Mouse (Mus musculus) G1E (cell line): ENCODE results near the gene 1700029P11Rik. TPM values are rescaled to one million over a fixed set of nuclear protein-coding genes. Genes with fewer than 3 reads are reported as not detected.
A peak's percentile ranks its signal among the peaks of the same experiment; 100 is the strongest.

Experiments
- ATAC-seq: 2 replicates; pipeline ENCODE4 v1.8.0; 2016; ENCODE audit warnings: mild to moderate bottlenecking; ENCODE audit not compliant: insufficient number of reproducible peaks, poor library complexity, low FRiP score, severe bottlenecking; ENCODE audit errors: extremely low read depth
- DNase-seq: peaks from one replicate; pipeline ENCODE4 v3.0.0; 2012; ENCODE audit warnings: low spot score
- H3K27me3 ChIP-seq: 2 replicates; pipeline ENCODE4 v1.6.1; 2012; ENCODE audit warnings: mild to moderate bottlenecking, low read length, inconsistent platforms; ENCODE audit not compliant: insufficient read depth
- H3K36me3 ChIP-seq: replicated peaks from 2 replicates; pipeline ENCODE3; 2012; ENCODE audit warnings: mild to moderate bottlenecking, inconsistent platforms
- H3K4me1 ChIP-seq: 2 replicates; pipeline ENCODE4 v1.6.1; 2012; ENCODE audit warnings: low read depth, low read length, inconsistent platforms, mixed read lengths; ENCODE audit not compliant: insufficient read depth
- H3K4me3 ChIP-seq: 2 replicates; pipeline ENCODE4 v1.5.1; 2012; ENCODE audit warnings: low read depth, mild to moderate bottlenecking, inconsistent platforms, low read length, moderate library complexity, mixed read lengths
- H3K9me3 ChIP-seq: replicated peaks from 2 replicates; pipeline ENCODE4 v1.6.1; 2012; ENCODE audit warnings: inconsistent platforms
- CTCF ChIP-seq: IDR thresholded peaks from 2 replicates; pipeline ENCODE4 v1.5.1; 2012; ENCODE audit warnings: low read depth, low read length, inconsistent platforms, mixed read lengths
- GATA1 ChIP-seq: IDR thresholded peaks from 2 replicates; pipeline ENCODE4 v1.6.1; 2012; ENCODE audit warnings: borderline replicate concordance, low read length, inconsistent platforms, mixed read lengths
- GATA2 ChIP-seq: IDR thresholded peaks from 2 replicates; pipeline ENCODE4 v1.6.1; 2012; ENCODE audit warnings: low read depth, low read length, inconsistent platforms, borderline replicate concordance
- POLR2AphosphoS5 ChIP-seq: IDR thresholded peaks from 2 replicates; pipeline ENCODE4 v1.6.1; 2012; ENCODE audit warnings: low read depth, low read length, inconsistent platforms; ENCODE audit not compliant: insufficient replicate concordance
- TAL1 ChIP-seq: conservative IDR thresholded peaks from 2 replicates; pipeline ENCODE4 v1.6.1; 2012; ENCODE audit warnings: low read depth, low read length, inconsistent platforms, mixed read lengths
- polyA plus RNA-seq: library from polyadenylated mRNA; stranded (reverse); fragments of >175 nt; gene quantifications from 2 replicates; pipeline ENCODE4 v1.2.3, GENCODE M21; 2012
- total RNA-seq, 2 experiments: library from RNA; stranded (forward) in 1 of 2; stranded (reverse) in 1 of 2; fragments of 200-1000 nt in 1 of 2; fragments of >200 nt in 1 of 2; fragmentation: Nextera tagmentation in 1 of 2; gene quantifications; 2 replicates each; pipeline ENCODE4 v1.2.3; 2014 to 2017

Gene 1700029P11Rik
- total and polyA plus RNA-seq, 3 experiments, result not detected

DNA sequence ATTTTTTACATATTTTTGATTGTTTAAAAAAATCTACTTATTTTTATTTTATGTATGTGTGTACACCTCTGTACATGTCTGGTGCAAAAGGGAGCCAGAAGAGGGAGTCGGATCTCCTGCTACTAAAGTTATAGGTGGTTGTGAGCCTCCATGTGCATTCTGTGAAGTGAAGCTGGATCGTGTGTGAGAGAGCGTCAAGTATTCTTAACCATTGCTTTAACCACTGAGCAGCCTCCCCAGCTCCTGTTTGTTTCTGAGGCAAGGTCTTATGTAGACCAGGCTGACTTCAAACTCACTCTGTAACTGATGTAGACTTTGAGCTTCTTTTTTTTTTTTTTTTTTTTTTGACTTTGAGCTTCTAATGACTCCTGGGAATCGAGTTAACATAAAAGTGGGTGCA is 37.1 kb downstream of the 1700029P11Rik start:
- Histone ChIP-seq H3K4me3 (peak overlapping the region; percentile 58; the same call in 1 of the 2 replicates), H3K36me3 (peaks cover 46% of the 10 kb centered on the region), H3K4me1 (peaks cover 44% of the 10 kb centered on the region), H3K27me3 (no peaks in the 10 kb centered on the region), H3K9me3 (no peaks in the 10 kb centered on the region)
- ATAC-seq (no peak), DNase-seq (no peak)
- TF ChIP-seq GATA2, result no peak
- no peak for TF ChIP-seq GATA1
- TF ChIP-seq POLR2AphosphoS5, result no peak
- no peak for TF ChIP-seq CTCF

DNA sequence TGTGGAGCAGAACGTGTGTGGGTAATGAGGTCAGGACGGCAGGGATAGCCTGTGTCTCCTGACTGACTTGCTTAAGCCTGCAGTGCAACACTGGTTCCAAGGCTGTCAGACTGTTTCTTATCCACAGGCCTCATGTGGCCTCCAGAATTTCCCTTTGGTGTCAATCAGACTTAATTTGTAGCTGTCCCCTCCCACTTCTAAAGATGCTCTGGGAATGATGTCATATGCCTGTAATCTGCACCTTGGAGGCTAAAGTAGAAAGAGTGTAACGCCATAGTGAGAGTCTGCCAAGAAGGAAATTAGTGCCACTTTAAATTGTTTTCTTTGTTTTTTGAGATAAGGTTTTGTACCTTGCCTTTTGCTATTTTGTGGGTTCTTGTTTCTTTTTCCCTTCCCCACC is 38.9 kb downstream of the 1700029P11Rik start:
- H3K27me3 ChIP-seq, result no peaks in the 10 kb centered on the region
- TF ChIP-seq TAL1, result no peak
- no peak for TF ChIP-seq CTCF
- no peak for TF ChIP-seq POLR2AphosphoS5
- no peak for TF ChIP-seq GATA1
- TF ChIP-seq GATA2, result no peak
- H3K4me3 ChIP-seq, result no peak overlapping the region
- DNase-seq (no peak), ATAC-seq (no peak)
- H3K9me3 ChIP-seq, result no peaks in the 10 kb centered on the region
- peaks cover 41% of the 10 kb centered on the region for H3K4me1 ChIP-seq
- H3K36me3 ChIP-seq, result peaks cover 56% of the 10 kb centered on the region

DNA sequence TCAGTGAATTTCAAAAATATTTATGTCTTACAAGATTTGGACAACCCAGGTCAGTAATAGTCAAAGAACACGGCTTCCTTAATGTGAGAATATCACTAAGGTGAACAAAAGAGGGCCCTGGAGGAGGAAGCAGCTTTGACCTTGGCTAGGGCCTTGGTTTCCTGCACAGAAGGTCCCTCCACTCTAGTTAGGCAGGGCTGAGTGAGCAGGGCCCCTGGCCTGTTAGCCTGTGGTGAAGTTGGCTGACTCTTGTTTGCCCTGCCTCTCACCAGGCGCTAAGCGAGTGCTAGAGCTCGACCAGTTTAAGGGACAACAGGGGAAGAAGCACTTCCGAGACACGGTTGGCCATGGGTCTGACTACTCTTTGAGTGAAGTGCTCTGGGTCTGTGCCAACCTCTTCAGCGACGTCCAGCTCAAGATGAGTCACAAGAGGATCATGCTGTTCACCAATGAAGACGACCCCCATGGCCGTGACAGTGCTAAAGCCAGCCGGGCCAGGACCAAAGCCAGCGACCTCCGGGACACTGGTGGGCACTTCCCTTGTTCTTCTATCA is 42.3 kb downstream of the 1700029P11Rik start:
- ATAC-seq (no peak), DNase-seq (no peak)
- Histone ChIP-seq H3K9me3 (no peaks in the 10 kb centered on the region), H3K27me3 (no peaks in the 10 kb centered on the region), H3K4me1 (peaks cover 19% of the 10 kb centered on the region), H3K4me3 (no peak overlapping the region), H3K36me3 (peaks cover 87% of the 10 kb centered on the region)
- TF ChIP-seq GATA1 (no peak), CTCF (no peak), POLR2AphosphoS5 (no peak), GATA2 (no peak)

DNA sequence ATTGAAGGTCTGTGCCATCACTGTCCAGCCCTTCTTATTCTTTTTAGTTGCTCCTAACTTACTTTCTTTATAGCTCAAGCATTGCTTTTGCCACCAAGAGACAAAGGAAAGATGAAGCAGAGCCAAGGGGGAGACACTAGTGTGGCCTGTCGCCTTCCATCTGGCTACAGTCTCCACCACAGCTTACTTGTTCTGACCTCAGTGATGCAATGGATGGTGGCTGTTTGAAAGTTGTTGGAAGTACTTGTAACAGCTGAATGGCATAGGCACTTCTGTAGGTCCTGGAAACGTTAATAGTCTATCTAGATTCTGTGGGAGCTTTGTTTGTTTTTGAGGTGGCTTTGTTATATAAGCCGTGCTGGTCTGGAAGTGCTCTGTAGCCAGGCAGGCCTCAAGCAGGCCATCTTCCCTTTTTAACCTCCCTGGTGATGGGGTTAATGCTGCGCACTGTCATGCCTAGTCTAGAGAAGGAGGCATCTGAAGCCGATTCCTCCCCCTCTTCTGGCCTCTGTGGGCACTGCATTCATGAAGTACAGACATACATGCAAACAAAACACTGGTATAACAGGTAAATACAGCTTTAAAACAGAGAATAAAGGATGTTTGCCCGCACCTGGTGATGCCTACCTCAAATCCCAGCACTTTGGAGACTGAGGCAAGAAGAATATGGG is 43.8 kb downstream of the 1700029P11Rik start:
- Histone ChIP-seq H3K4me1 (peaks cover 13% of the 10 kb centered on the region), H3K36me3 (peaks cover 94% of the 10 kb centered on the region), H3K27me3 (no peaks in the 10 kb centered on the region), H3K9me3 (no peaks in the 10 kb centered on the region), H3K4me3 (no peak overlapping the region)
- no peak for DNase-seq
- TF ChIP-seq TAL1 (no peak), GATA1 (no peak), POLR2AphosphoS5 (no peak), CTCF (no peak), GATA2 (no peak)
- no peak for ATAC-seq

DNA sequence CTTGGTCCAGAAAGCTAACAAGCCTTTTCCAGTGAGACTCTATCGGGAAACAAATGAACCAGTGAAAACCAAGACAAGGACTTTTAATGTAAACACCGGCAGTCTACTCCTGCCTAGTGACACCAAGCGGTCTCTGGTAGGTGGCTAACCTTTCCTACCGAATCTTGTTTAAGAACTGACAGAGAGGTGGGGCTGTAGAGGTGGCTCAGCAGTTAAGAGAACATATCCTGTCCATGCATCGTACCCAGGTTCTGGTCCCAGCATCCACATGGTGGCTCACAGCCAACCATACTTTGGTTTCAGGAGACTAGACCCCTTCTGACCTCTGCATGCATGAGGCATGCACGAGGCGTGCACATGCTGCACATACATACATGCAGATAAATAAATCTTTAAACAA is 46.9 kb downstream of the 1700029P11Rik start:
- DNase-seq, result no peak
- Histone ChIP-seq H3K27me3 (no peaks in the 10 kb centered on the region), H3K36me3 (peaks cover 97% of the 10 kb centered on the region), H3K9me3 (no peaks in the 10 kb centered on the region), H3K4me3 (no peak overlapping the region), H3K4me1 (peaks cover 14% of the 10 kb centered on the region)
- no peak for TF ChIP-seq POLR2AphosphoS5
- TF ChIP-seq TAL1, result no peak
- no peak for TF ChIP-seq GATA1
- TF ChIP-seq GATA2, result no peak
- TF ChIP-seq CTCF, result no peak
- no peak for ATAC-seq

DNA sequence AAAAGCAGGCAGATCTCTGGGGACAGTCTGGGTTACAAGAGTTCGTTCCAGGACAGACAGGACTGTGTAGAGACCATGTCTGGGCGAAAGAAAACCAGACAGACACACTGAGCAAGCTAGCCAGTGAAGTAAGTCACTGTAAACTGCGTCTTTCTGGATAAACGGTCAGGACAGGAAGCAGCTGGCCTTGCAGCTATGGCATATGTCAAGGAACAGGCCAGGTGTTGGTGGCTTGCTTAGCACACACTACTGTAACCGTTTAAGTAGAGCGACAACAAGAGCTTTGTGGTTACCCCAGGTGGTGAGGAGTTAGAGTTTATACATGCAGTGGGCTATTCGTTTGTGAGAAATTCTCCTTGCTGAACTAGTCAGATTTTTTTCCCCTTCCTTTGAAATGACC is 47.4 kb downstream of the 1700029P11Rik start:
- peaks cover 97% of the 10 kb centered on the region for H3K36me3 ChIP-seq

More for the DNA sequence above, 47.4 kb downstream of the 1700029P11Rik start:
- TF ChIP-seq POLR2AphosphoS5 (no peak), GATA1 (no peak), CTCF (no peak), TAL1 (no peak), GATA2 (no peak)
- Histone ChIP-seq H3K27me3 (no peaks in the 10 kb centered on the region), H3K9me3 (no peaks in the 10 kb centered on the region), H3K4me3 (no peak overlapping the region), H3K4me1 (peaks cover 11% of the 10 kb centered on the region)
- DNase-seq (no peak), ATAC-seq (no peak)

Other genes starting within 250 kb of the 1700029P11Rik start
- 37.5 and 39.8 TPM in 2 replicates for gene Zc3h7b, start 235.5 kb upstream of the 1700029P11Rik start, total RNA-seq (2014; fragmentation: Nextera tagmentation)
- 14.2 and 14.3 TPM in 2 replicates for gene Zc3h7b, start 235.5 kb upstream of the 1700029P11Rik start, total RNA-seq (2017)
- gene Zc3h7b, start 235.5 kb upstream of the 1700029P11Rik start, polyA plus RNA-seq, result 66.6 and 76.7 TPM in 2 replicates
- gene Rangap1, start 235.0 kb upstream of the 1700029P11Rik start, total RNA-seq (2014; fragmentation: Nextera tagmentation), result 58.2 and 71.6 TPM in 2 replicates
- gene Rangap1, start 235.0 kb upstream of the 1700029P11Rik start, total RNA-seq (2017), result 114 and 115 TPM in 2 replicates
- gene Rangap1, start 235.0 kb upstream of the 1700029P11Rik start, polyA plus RNA-seq, result 183 and 245 TPM in 2 replicates
- 23.2 and 28.1 TPM in 2 replicates for gene Tef, start 178.1 kb upstream of the 1700029P11Rik start, total RNA-seq (2014; fragmentation: Nextera tagmentation)
- gene Tef, start 178.1 kb upstream of the 1700029P11Rik start, total RNA-seq (2017), result 61.5 and 61.7 TPM in 2 replicates
- 69.5 and 75.8 TPM in 2 replicates for gene Tef, start 178.1 kb upstream of the 1700029P11Rik start, polyA plus RNA-seq
- 30.4 and 32.3 TPM in 2 replicates for gene Tob2, start 121.7 kb upstream of the 1700029P11Rik start, total RNA-seq (2014; fragmentation: Nextera tagmentation)
- 8.5 and 9.9 TPM in 2 replicates for gene Tob2, start 121.7 kb upstream of the 1700029P11Rik start, total RNA-seq (2017)
- gene Tob2, start 121.7 kb upstream of the 1700029P11Rik start, polyA plus RNA-seq, result 35.4 and 37.5 TPM in 2 replicates
- gene Phf5a, start 108.6 kb upstream of the 1700029P11Rik start, total RNA-seq (2014; fragmentation: Nextera tagmentation), result 79.6 and 81.9 TPM in 2 replicates
- 99.2 and 121 TPM in 2 replicates for gene Phf5a, start 108.6 kb upstream of the 1700029P11Rik start, total RNA-seq (2017)
- gene Phf5a, start 108.6 kb upstream of the 1700029P11Rik start, polyA plus RNA-seq, result 8.0 and 10.3 TPM in 2 replicates
- gene Aco2, start 108.2 kb upstream of the 1700029P11Rik start, total RNA-seq (2014; fragmentation: Nextera tagmentation), result 152 and 177 TPM in 2 replicates
- gene Aco2, start 108.2 kb upstream of the 1700029P11Rik start, total RNA-seq (2017), result 124 and 140 TPM in 2 replicates
- gene Aco2, start 108.2 kb upstream of the 1700029P11Rik start, polyA plus RNA-seq, result 142 TPM in 2 replicates
- 6.8 and 8.4 TPM in 2 replicates for gene Polr3h, start 54.3 kb upstream of the 1700029P11Rik start, total RNA-seq (2014; fragmentation: Nextera tagmentation)
- gene Polr3h, start 54.3 kb upstream of the 1700029P11Rik start, total RNA-seq (2017), result 25.0 and 26.7 TPM in 2 replicates
- gene Polr3h, start 54.3 kb upstream of the 1700029P11Rik start, polyA plus RNA-seq, result 36.8 and 62.8 TPM in 2 replicates
- not detected in 2 replicates for gene Csdc2, start 43.8 kb upstream of the 1700029P11Rik start, total RNA-seq (2014; fragmentation: Nextera tagmentation)
- gene Csdc2, start 43.8 kb upstream of the 1700029P11Rik start, total RNA-seq (2017), result 0.17 TPM in 1 of 2 replicates, not detected in the other
- not detected in 2 replicates for gene Csdc2, start 43.8 kb upstream of the 1700029P11Rik start, polyA plus RNA-seq
- 51.6 and 57.8 TPM in 2 replicates for gene Pmm1, start 19.6 kb upstream of the 1700029P11Rik start, total RNA-seq (2014; fragmentation: Nextera tagmentation)
- gene Pmm1, start 19.6 kb upstream of the 1700029P11Rik start, total RNA-seq (2017), result 35.9 and 42.9 TPM in 2 replicates
- gene Pmm1, start 19.6 kb upstream of the 1700029P11Rik start, polyA plus RNA-seq, result 157 and 161 TPM in 2 replicates
- gene Xrcc6, start 7.3 kb downstream of the 1700029P11Rik start, total RNA-seq (2014; fragmentation: Nextera tagmentation), result 49.8 and 50.1 TPM in 2 replicates
- gene Xrcc6, start 7.3 kb downstream of the 1700029P11Rik start, total RNA-seq (2017), result 114 and 154 TPM in 2 replicates
- 10.1 and 12.4 TPM in 2 replicates for gene Xrcc6, start 7.3 kb downstream of the 1700029P11Rik start, polyA plus RNA-seq
- 38.2 and 57.9 TPM in 2 replicates for gene Desi1, start 53.3 kb downstream of the 1700029P11Rik start, total RNA-seq (2014; fragmentation: Nextera tagmentation)
- gene Desi1, start 53.3 kb downstream of the 1700029P11Rik start, total RNA-seq (2017), result 5.4 and 6.1 TPM in 2 replicates
- 45.4 and 60.0 TPM in 2 replicates for gene Desi1, start 53.3 kb downstream of the 1700029P11Rik start, polyA plus RNA-seq
- gene Snu13, start 67.1 kb downstream of the 1700029P11Rik start, total RNA-seq (2014; fragmentation: Nextera tagmentation), result 181 TPM in 2 replicates
- gene Snu13, start 67.1 kb downstream of the 1700029P11Rik start, total RNA-seq (2017), result 269 and 279 TPM in 2 replicates
- gene Snu13, start 67.1 kb downstream of the 1700029P11Rik start, polyA plus RNA-seq, result 80.5 and 283 TPM in 2 replicates
- gene 4930407I10Rik, start 78.6 kb downstream of the 1700029P11Rik start, total RNA-seq (2014; fragmentation: Nextera tagmentation), result not detected in 2 replicates
- 0.16 TPM in 1 of 2 replicates, not detected in the other for gene 4930407I10Rik, start 78.6 kb downstream of the 1700029P11Rik start, total RNA-seq (2017)
- gene 4930407I10Rik, start 78.6 kb downstream of the 1700029P11Rik start, polyA plus RNA-seq, result not detected in 2 replicates
- gene Mei1, start 89.5 kb downstream of the 1700029P11Rik start, total RNA-seq (2014; fragmentation: Nextera tagmentation), result not detected in 2 replicates
- 0.05 TPM in 1 of 2 replicates, not detected in the other for gene Mei1, start 89.5 kb downstream of the 1700029P11Rik start, total RNA-seq (2017)
- gene Mei1, start 89.5 kb downstream of the 1700029P11Rik start, polyA plus RNA-seq, result not detected in 2 replicates
- gene Ccdc134, start 147.4 kb downstream of the 1700029P11Rik start, total RNA-seq (2014; fragmentation: Nextera tagmentation), result 9.0 and 16.7 TPM in 2 replicates
- gene Ccdc134, start 147.4 kb downstream of the 1700029P11Rik start, total RNA-seq (2017), result 29.7 and 31.7 TPM in 2 replicates
- 5.5 and 13.9 TPM in 2 replicates for gene Ccdc134, start 147.4 kb downstream of the 1700029P11Rik start, polyA plus RNA-seq
- gene Srebf2, start 166.6 kb downstream of the 1700029P11Rik start, total RNA-seq (2014; fragmentation: Nextera tagmentation), result 97.6 and 164 TPM in 2 replicates
- 42.5 and 48.5 TPM in 2 replicates for gene Srebf2, start 166.6 kb downstream of the 1700029P11Rik start, total RNA-seq (2017)
- 440 and 648 TPM in 2 replicates for gene Srebf2, start 166.6 kb downstream of the 1700029P11Rik start, polyA plus RNA-seq
- not detected in 2 replicates for gene Shisa8, start 232.3 kb downstream of the 1700029P11Rik start, total RNA-seq (2014; fragmentation: Nextera tagmentation)
- gene Shisa8, start 232.3 kb downstream of the 1700029P11Rik start, total RNA-seq (2017), result 0.05 TPM in 1 of 2 replicates, not detected in the other
- gene Shisa8, start 232.3 kb downstream of the 1700029P11Rik start, polyA plus RNA-seq, result not detected in 2 replicates
- gene Tnfrsf13c, start 243.8 kb downstream of the 1700029P11Rik start, total RNA-seq (2014; fragmentation: Nextera tagmentation), result 1.6 and 2.4 TPM in 2 replicates
- 0.71 and 1.2 TPM in 2 replicates for gene Tnfrsf13c, start 243.8 kb downstream of the 1700029P11Rik start, total RNA-seq (2017)
- gene Tnfrsf13c, start 243.8 kb downstream of the 1700029P11Rik start, polyA plus RNA-seq, result 0.18 and 0.65 TPM in 2 replicates